Mouse (Mus musculus): ENCODE measurements around the gene 6030408B16Rik.

- no peak for TF ChIP-seq MAFK (IDR thresholded peaks at IDR 0.05; ENCODE audit: insufficient read depth, low read depth, low read length)
- no peak for TF ChIP-seq CHD2 (IDR thresholded peaks at IDR 0.05; ENCODE audit: low read depth, low read length)
- TF ChIP-seq ZNF384 (IDR thresholded peaks at IDR 0.05; ENCODE audit: low read depth, low read length) = no peak
These were observed 8.9 kb upstream of the 6030408B16Rik start, which contains the start of gene Atg101 for GRCm38 (mm10) chr15:101283911-101284750.

Measured in ES-E14 (cell line).